Mouse (Mus musculus): Measurements from ENCODE around the gene Selenof. TPM values are rescaled to one million over a fixed set of nuclear protein-coding genes. Genes with fewer than 3 reads are reported as not detected.
"Not testable (repeated sequence)": the region's sequence is repeated elsewhere in the genome, so short reads cannot be mapped to it uniquely, and the experiment has no call there.

Gene Selenof
- total and polyA plus RNA-seq, 3 experiments, result 265 to 1,760 (median 316) TPM

DNA sequence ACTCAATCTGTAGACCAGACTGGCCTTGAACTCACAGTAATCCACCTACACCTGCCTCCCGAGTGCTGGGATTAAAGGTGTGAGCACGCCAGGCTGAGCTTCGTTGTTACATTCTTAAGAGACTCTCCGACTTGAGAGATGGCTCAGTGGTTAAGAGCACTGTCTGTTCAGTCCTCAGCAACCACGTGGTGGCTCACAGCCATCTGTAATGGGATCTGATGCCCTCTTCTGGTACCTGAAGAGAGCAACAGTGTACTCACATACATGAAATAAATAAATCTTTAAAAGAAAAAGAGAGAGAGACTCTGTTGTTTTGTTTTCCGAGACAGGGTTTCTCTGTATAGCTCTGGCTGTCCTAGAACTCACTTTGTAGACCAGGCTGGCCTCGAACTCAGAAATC is 35.7 kb downstream of the Selenof start:
- H3K9ac ChIP-seq (ENCODE audit: control insufficient read depth, low read depth, low read length, poor library complexity, severe bottlenecking); H3K27ac ChIP-seq (ENCODE audit: control insufficient read depth, low read depth, low read length); H3K27me3 ChIP-seq (ENCODE audit: control insufficient read depth in 1 of 2, insufficient read depth in 2 of 2, low read length in 2 of 2); H3K9me3 ChIP-seq (replicated peaks; ENCODE audit: insufficient read depth, low read length); H3K79me2 ChIP-seq (ENCODE audit: control insufficient read depth, insufficient read depth, low read length, poor library complexity); H3K4me3 ChIP-seq (ENCODE audit: control insufficient read depth in 1 of 2, insufficient read depth in 1 of 2, low read depth in 2 of 2, low read length in 2 of 2); H3K36me3 ChIP-seq (ENCODE audit: control insufficient read depth in 1 of 2, insufficient read depth in 2 of 2, low read length in 2 of 2); H3K4me1 ChIP-seq (ENCODE audit: control insufficient read depth in 1 of 2, insufficient read depth in 2 of 2, low read length in 2 of 2): not testable (repeated sequence)
- peak; percentile 63 for DNase-seq (ENCODE audit: low read depth, low spot score)
- TF ChIP-seq MYC (IDR thresholded peaks at IDR 0.05; ENCODE audit: low read depth, low read length), result peak; percentile 96
- TF ChIP-seq USF1 (IDR thresholded peaks at IDR 0.05; ENCODE audit: low read depth, low read length), result peak; percentile 78
- peak; percentile 39; the same call in 1 of the 2 replicates for TF ChIP-seq ZC3H11A (IDR thresholded peaks at IDR 0.05; ENCODE audit: low read depth, low read length)
- TF ChIP-seq MXI1 (IDR thresholded peaks at IDR 0.05; ENCODE audit: low read depth, low read length), result peak; percentile 78
- peak; percentile 19 to 59 (median 38); a peak in 5 of 6 replicates for TF ChIP-seq CTCF (IDR thresholded peaks at IDR 0.05 in 2 of 3, conservative IDR thresholded peaks at IDR 0.05 in 1 of 3; ENCODE audit: control insufficient read depth in 1 of 3, insufficient read depth in 1 of 3, low read depth in 2 of 3, low read length in 3 of 3, poor library complexity in 1 of 3, severe bottlenecking in 1 of 3)
- TF ChIP-seq SMC3 (IDR thresholded peaks at IDR 0.05; ENCODE audit: low read depth, low read length), result peak; percentile 59
- peak; percentile 40 for TF ChIP-seq RAD21 (IDR thresholded peaks at IDR 0.05; ENCODE audit: low read depth, low read length)
- peak; percentile 87 for TF ChIP-seq MAX (IDR thresholded peaks at IDR 0.05; ENCODE audit: low read length)

DNA sequence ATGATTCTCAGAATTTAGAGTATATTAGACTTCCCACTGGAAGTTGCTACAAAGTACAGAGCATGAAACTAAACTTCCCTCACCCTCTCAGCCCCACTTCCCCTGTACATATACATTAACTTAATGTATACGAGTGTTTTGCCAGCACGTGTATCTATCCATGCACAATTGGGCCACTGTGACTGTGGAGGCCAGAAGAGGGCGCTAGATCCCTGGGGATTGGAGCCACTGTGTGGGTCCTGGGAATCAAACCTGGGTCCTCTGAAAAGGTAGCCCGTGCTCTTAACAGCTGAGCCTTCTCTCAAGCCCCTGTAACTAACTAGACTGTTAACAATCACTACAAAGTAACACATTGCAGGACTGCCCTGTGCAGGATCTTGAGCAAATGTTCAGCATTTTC is 36.3 kb downstream of the Selenof start:
- Histone ChIP-seq H3K36me3 (ENCODE audit: control insufficient read depth in 1 of 2, insufficient read depth in 2 of 2, low read length in 2 of 2) (peaks cover 0 to 3% of the 10 kb centered on the region in 2 experiments; a peak in 1 of 4 replicates), H3K9ac (ENCODE audit: control insufficient read depth, low read depth, low read length, poor library complexity, severe bottlenecking) (no peak overlapping the region), H3K4me1 (ENCODE audit: control insufficient read depth in 1 of 2, insufficient read depth in 2 of 2, low read length in 2 of 2) (peaks cover 3% of the 10 kb centered on the region in 2 experiments; a peak in 2 of 4 replicates), H3K27me3 (ENCODE audit: control insufficient read depth in 1 of 2, insufficient read depth in 2 of 2, low read length in 2 of 2) (no peaks in the 10 kb centered on the region), H3K4me3 (ENCODE audit: control insufficient read depth in 1 of 2, insufficient read depth in 1 of 2, low read depth in 2 of 2, low read length in 2 of 2) (no peak overlapping the region), H3K79me2 (ENCODE audit: control insufficient read depth, insufficient read depth, low read length, poor library complexity) (no peaks in the 10 kb centered on the region), H3K9me3 (replicated peaks; ENCODE audit: insufficient read depth, low read length) (no peaks in the 10 kb centered on the region), H3K27ac (ENCODE audit: control insufficient read depth, low read depth, low read length) (no peak overlapping the region)
- TF ChIP-seq MAX (IDR thresholded peaks at IDR 0.05; ENCODE audit: low read length) (no peak), CTCF (IDR thresholded peaks at IDR 0.05 in 2 of 3, conservative IDR thresholded peaks at IDR 0.05 in 1 of 3; ENCODE audit: control insufficient read depth in 1 of 3, insufficient read depth in 1 of 3, low read depth in 2 of 3, low read length in 3 of 3, poor library complexity in 1 of 3, severe bottlenecking in 1 of 3) (peak; percentile 79 to 84 (median 79)), ZC3H11A (IDR thresholded peaks at IDR 0.05; ENCODE audit: low read depth, low read length) (peak; percentile 78), MYB (IDR thresholded peaks at IDR 0.05; ENCODE audit: low read depth, low read length) (no peak), MAZ (IDR thresholded peaks at IDR 0.05; ENCODE audit: low read depth, low read length) (no peak), RAD21 (IDR thresholded peaks at IDR 0.05; ENCODE audit: low read depth, low read length) (peak; percentile 75), USF1 (IDR thresholded peaks at IDR 0.05; ENCODE audit: low read depth, low read length) (no peak), TBP (IDR thresholded peaks at IDR 0.05; ENCODE audit: low read depth, low read length) (no peak), TAL1 (IDR thresholded peaks at IDR 0.05; ENCODE audit: low read length) (no peak), MYC (IDR thresholded peaks at IDR 0.05; ENCODE audit: low read depth, low read length) (0 out of 2 replicates have a peak, but pooled peaks have one; percentile 40), ELF1 (IDR thresholded peaks at IDR 0.05; ENCODE audit: low read depth, low read length) (no peak), RCOR1 (IDR thresholded peaks at IDR 0.05; ENCODE audit: low read depth, low read length) (no peak), SMC3 (IDR thresholded peaks at IDR 0.05; ENCODE audit: low read depth, low read length) (peak; percentile 71), TCF12 (IDR thresholded peaks at IDR 0.05; ENCODE audit: low read depth, low read length) (no peak)
- peak; percentile 69 for DNase-seq (ENCODE audit: low read depth, low spot score)

All from MEL (cell line).